ENCODE assay signal across 1 mouse cellular context in genomic region chr5:35721933-35722332, GRCm38 (mm10).
TF ChIP-seq lines count a peak whose summit lies in the region.

No protein-coding gene starts in this region.

TF ChIP-seq in ES-E14, 5 proteins besides CTCF, POLR2A, EP300 and RAD21:
- TF ChIP-seq CHD2 (IDR thresholded peaks at IDR 0.05; ENCODE audit: low read depth, low read length) (no peak), HCFC1 (IDR thresholded peaks at IDR 0.05; ENCODE audit: borderline replicate concordance, insufficient read depth, low read length) (no peak), MAFK (IDR thresholded peaks at IDR 0.05; ENCODE audit: insufficient read depth, low read depth, low read length) (no peak), ZNF384 (IDR thresholded peaks at IDR 0.05; ENCODE audit: low read depth, low read length) (no peak), ZC3H11A (IDR thresholded peaks at IDR 0.05; ENCODE audit: borderline replicate concordance, low read depth, low read length) (no peak)
